Mouse (Mus musculus) embryonic facial prominence, embryonic 12.5 days (tissue): ENCODE data around the gene Casp2. TPM values are rescaled to one million over a fixed set of nuclear protein-coding genes. Genes with fewer than 3 reads are reported as not detected.

Experiments used
- ATAC-seq: fragments of 200-750 bp; cut with Nextera tagmentation; 2 replicates; pipeline ENCODE4 v1.8.0; 2017; ENCODE audit not compliant: insufficient number of reproducible peaks, insufficient read depth, low FRiP score, low TSS enrichment
- H3K27ac ChIP-seq: fragments of 300-500 bp; sonication (generic); 2 replicates; pipeline ENCODE4 v1.5.1; 2016; ENCODE audit warnings: mild to moderate bottlenecking
- H3K27me3 ChIP-seq: fragments of 300-500 bp; sonication (generic); 2 replicates; pipeline ENCODE4 v1.6.1; 2016; ENCODE audit warnings: mild to moderate bottlenecking, moderate library complexity
- H3K36me3 ChIP-seq: fragments of 300-500 bp; sonication (generic); 2 replicates; pipeline ENCODE4 v1.6.1; 2016; ENCODE audit warnings: mild to moderate bottlenecking
- H3K4me1 ChIP-seq: fragments of 300-500 bp; sonication (generic); 2 replicates; pipeline ENCODE4 v1.6.1; 2016
- H3K4me2 ChIP-seq: fragments of 300-500 bp; sonication (generic); replicated peaks from 2 replicates; pipeline ENCODE4 v1.6.1; 2016; ENCODE audit warnings: mild to moderate bottlenecking, moderate library complexity
- H3K4me3 ChIP-seq: fragments of 300-500 bp; sonication (generic); 2 replicates; pipeline ENCODE4 v1.5.1; 2016; ENCODE audit warnings: mild to moderate bottlenecking
- H3K9ac ChIP-seq: fragments of 300-500 bp; sonication (generic); 2 replicates; pipeline ENCODE4 v1.6.1; 2016; ENCODE audit warnings: mild to moderate bottlenecking, moderate library complexity
- H3K9me3 ChIP-seq: fragments of 300-500 bp; sonication (generic); 2 replicates; pipeline ENCODE4 v1.6.1; 2016; ENCODE audit warnings: mild to moderate bottlenecking, moderate library complexity
- WGBS: fragments of 180-500 bp; shearing (Covaris S2); methylation state at CpG from one replicate; pipeline ENCODE4 v1.1.7; 2016; 5-methylcytosine and 5-hydroxymethylcytosine counted together
- polyA plus RNA-seq: library from polyadenylated mRNA; unstranded; fragments of >200 nt; fragmentation: Nextera tagmentation; extraction: Ambion mirVana; gene quantifications from 2 replicates; pipeline ENCODE4 v1.2.1, GENCODE M21; 2016

The Casp2 gene
- polyA plus RNA-seq, 1 experiment from 2014 or later: 71.0 TPM

DNA sequence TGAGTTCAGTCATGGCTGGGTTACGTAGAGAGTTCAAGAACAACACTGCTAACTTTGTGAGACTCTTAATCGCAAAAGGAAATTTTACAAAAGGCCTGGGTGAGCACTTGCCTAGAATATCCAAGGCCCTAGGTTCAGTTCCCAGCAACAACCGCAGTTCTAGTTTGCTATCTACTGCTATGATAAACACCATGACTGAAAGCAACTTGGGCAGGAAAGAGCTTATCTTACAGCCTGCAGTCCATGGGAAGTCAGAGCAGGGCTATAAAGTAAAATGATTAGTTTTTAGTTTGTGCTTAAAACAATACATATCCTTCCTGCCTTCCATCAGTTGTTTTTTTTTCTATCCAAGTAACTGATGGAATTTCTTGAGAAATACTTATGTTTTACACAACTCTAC lies 61.7 kb downstream of the Casp2 start:
- Histone ChIP-seq H3K4me1 (peaks cover 7% of the 10 kb centered on the region; the same call in 1 of the 2 replicates), H3K27ac (no peak overlapping the region), H3K4me3 (no peak overlapping the region), H3K9ac (no peak overlapping the region), H3K9me3 (no peaks in the 10 kb centered on the region), H3K27me3 (peaks cover 22% of the 10 kb centered on the region), H3K36me3 (no peaks in the 10 kb centered on the region), H3K4me2 (no peak overlapping the region)
- ATAC-seq: no peak
- 95% methylated on average over 3 of the region's 3 CpGs for WGBS

DNA sequence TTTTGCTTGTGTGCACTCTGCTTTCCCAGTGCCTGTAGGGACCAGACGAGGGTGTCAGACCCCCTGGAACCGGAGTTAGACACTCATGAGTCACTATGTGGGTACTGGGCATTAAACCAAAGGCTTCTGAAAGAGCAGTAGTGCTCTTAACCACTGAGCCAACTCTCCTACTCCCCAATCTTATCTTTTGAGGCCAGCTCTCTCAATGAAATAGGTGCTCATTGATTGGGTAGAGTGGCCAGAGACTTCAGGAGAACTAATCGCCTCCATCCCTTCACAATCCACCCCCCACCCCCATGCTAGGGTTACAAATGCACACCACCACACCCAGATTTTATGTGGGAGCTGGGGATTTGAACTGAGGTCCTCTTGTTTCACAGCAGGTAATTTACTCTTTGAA lies 64.0 kb downstream of the Casp2 start:
- H3K27me3 ChIP-seq: peaks cover 1% of the 10 kb centered on the region; the same call in 1 of the 2 replicates
- H3K4me2 ChIP-seq: no peak overlapping the region
- 73% methylated on average over 3 of the region's 3 CpGs for WGBS
- ATAC-seq: no peak
- no peak overlapping the region for H3K27ac ChIP-seq
- no peak overlapping the region for H3K4me3 ChIP-seq
- H3K9ac ChIP-seq: no peak overlapping the region
- no peaks in the 10 kb centered on the region for H3K9me3 ChIP-seq
- no peaks in the 10 kb centered on the region for H3K36me3 ChIP-seq
- H3K4me1 ChIP-seq: peaks cover under 1% of the 10 kb centered on the region; the same call in 1 of the 2 replicates

DNA sequence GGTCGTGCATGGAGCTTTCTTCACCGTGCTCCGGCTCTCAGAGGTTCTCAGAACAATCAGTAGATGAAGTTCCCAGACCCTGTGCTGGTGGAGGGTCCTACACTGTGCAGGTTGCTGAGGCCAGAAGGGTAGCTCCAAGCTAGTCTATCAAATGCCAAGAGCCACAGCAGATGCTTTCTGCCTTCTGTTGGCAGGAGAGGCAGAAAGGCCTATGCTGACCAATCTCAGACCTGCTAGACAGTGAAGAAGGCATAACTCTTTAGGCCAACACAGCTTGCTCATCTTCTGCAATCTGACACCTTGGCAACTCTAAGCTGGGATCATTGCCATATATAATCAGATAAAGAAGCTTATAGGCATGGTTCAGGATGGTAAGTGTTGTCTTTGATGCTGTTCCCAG lies 65.4 kb downstream of the Casp2 start:
- Histone ChIP-seq H3K9me3 (no peaks in the 10 kb centered on the region), H3K36me3 (no peaks in the 10 kb centered on the region), H3K4me3 (no peak overlapping the region), H3K27ac (no peak overlapping the region), H3K4me2 (no peak overlapping the region), H3K27me3 (no peaks in the 10 kb centered on the region), H3K9ac (no peak overlapping the region), H3K4me1 (no peaks in the 10 kb centered on the region)
- ATAC-seq: no peak
- 81% methylated on average over 3 of the region's 3 CpGs for WGBS

DNA sequence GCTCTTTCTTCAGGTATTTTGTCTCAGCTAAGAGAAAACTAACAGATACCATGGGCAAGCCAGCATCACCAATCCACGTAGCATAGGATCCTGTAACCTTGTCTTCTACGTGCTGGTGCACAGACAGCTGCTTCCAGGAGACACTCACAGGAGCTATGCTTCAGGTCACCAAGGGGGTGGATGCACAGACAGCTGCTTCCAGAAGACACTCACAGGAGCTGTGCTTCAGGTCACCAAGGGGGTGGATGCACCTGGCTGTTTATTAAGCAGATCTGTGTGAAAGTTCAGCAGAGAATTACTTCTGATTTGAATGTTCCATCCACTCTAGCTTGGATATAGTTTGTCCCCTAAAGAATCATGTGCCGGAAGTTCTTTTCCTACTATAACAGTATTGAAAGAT lies 66.2 kb downstream of the Casp2 start:
- ATAC-seq: no peak
- no peaks in the 10 kb centered on the region for H3K27me3 ChIP-seq
- H3K4me2 ChIP-seq: no peak overlapping the region
- H3K4me1 ChIP-seq: no peaks in the 10 kb centered on the region
- WGBS: 87% methylated on average over 3 of the region's 3 CpGs
- H3K9ac ChIP-seq: no peak overlapping the region
- no peaks in the 10 kb centered on the region for H3K9me3 ChIP-seq
- H3K27ac ChIP-seq: no peak overlapping the region
- no peak overlapping the region for H3K4me3 ChIP-seq
- no peaks in the 10 kb centered on the region for H3K36me3 ChIP-seq

Other genes starting within 250 kb of the Casp2 start
- not detected in 2 replicates for gene Sva, start 226.6 kb upstream of the Casp2 start, polyA plus RNA-seq
- not detected in 2 replicates for gene Tas2r139, start 124.0 kb upstream of the Casp2 start, polyA plus RNA-seq
- gene Tas2r144, start 49.7 kb upstream of the Casp2 start, polyA plus RNA-seq: not detected in 2 replicates
- gene Gstk1, start 19.1 kb upstream of the Casp2 start, polyA plus RNA-seq: 27.8 and 28.4 TPM in 2 replicates
- 1.1 and 1.3 TPM in 2 replicates for gene Tmem139, start 3.0 kb upstream of the Casp2 start, polyA plus RNA-seq
- 0.36 TPM in 2 replicates for gene Clcn1, start 21.7 kb downstream of the Casp2 start, polyA plus RNA-seq
- 1.2 and 1.4 TPM in 2 replicates for gene Fam131b, start 59.7 kb downstream of the Casp2 start, polyA plus RNA-seq
- 102 and 107 TPM in 2 replicates for gene Zyx, start 84.6 kb downstream of the Casp2 start, polyA plus RNA-seq
- 4.7 and 7.2 TPM in 2 replicates for gene Epha1, start 108.3 kb downstream of the Casp2 start, polyA plus RNA-seq
- not detected in 2 replicates for gene Tas2r143, start 135.3 kb downstream of the Casp2 start, polyA plus RNA-seq
- gene Tas2r135, start 140.4 kb downstream of the Casp2 start, polyA plus RNA-seq: not detected in 2 replicates
- not detected in 2 replicates for gene Tas2r126, start 169.6 kb downstream of the Casp2 start, polyA plus RNA-seq
- not detected in 2 replicates for gene Olfr458, start 200.2 kb downstream of the Casp2 start, polyA plus RNA-seq
- gene Olfr457, start 211.3 kb downstream of the Casp2 start, polyA plus RNA-seq: not detected in 2 replicates
- gene Olfr456, start 222.2 kb downstream of the Casp2 start, polyA plus RNA-seq: not detected in 2 replicates